Mouse (Mus musculus) left cerebral cortex, adult 9 months (tissue): Measurements from ENCODE around the gene Podn.

Experiments used
- DNase-seq, 2 experiments: peaks; one replicate each; pipeline ENCODE4 v3.0.0; 2022; ENCODE audit warnings: low spot score in 2 of 2

Podn gene

GRCm38 (mm10) chr4:108045136-108046107 lies 50.8 kb downstream of the Podn start:
- no peak for DNase-seq

- no peak for DNase-seq
These were observed 59.2 kb downstream of the Podn start for GRCm38 (mm10) chr4:108037027-108037426.

GRCm38 (mm10) chr4:108033041-108033764 lies 63.0 kb downstream of the Podn start:
- DNase-seq = peak in 1 of 2 experiments; percentile 51

GRCm38 (mm10) chr4:108032352-108032849 lies 63.8 kb downstream of the Podn start:
- DNase-seq = no peak

GRCm38 (mm10) chr4:108031502-108032351 lies 64.5 kb downstream of the Podn start:
- peak in 1 of 2 experiments; percentile 57 for DNase-seq

GRCm38 (mm10) chr4:108030888-108031501 lies 65.2 kb downstream of the Podn start:
- DNase-seq = no peak

GRCm38 (mm10) chr4:108026193-108026592 lies 70.1 kb downstream of the Podn start:
- DNase-seq = no peak

- DNase-seq = no peak
These were observed 71.0 kb downstream of the Podn start for GRCm38 (mm10) chr4:108025269-108025668.

GRCm38 (mm10) chr4:108024641-108025040 lies 71.6 kb downstream of the Podn start:
- DNase-seq = no peak

GRCm38 (mm10) chr4:108023186-108023585 lies 73.1 kb downstream of the Podn start:
- no peak for DNase-seq

- DNase-seq = no peak
These were observed 76.1 kb downstream of the Podn start for GRCm38 (mm10) chr4:108020178-108020577.

- peak in 1 of 2 experiments; percentile 30 for DNase-seq
These were observed 77.0 kb downstream of the Podn start for GRCm38 (mm10) chr4:108018961-108019921.

GRCm38 (mm10) chr4:108018241-108018923 lies 77.9 kb downstream of the Podn start:
- DNase-seq = no peak

GRCm38 (mm10) chr4:108017839-108018238 lies 78.4 kb downstream of the Podn start:
- no peak for DNase-seq

GRCm38 (mm10) chr4:108016321-108016720 lies 79.9 kb downstream of the Podn start:
- no peak for DNase-seq

- DNase-seq = no peak
These were observed 81.0 kb downstream of the Podn start for GRCm38 (mm10) chr4:108015067-108015765.

GRCm38 (mm10) chr4:108014466-108014865 lies 81.8 kb downstream of the Podn start:
- DNase-seq = no peak

- DNase-seq = no peak
These were observed 87.7 kb downstream of the Podn start for GRCm38 (mm10) chr4:108008541-108008940.
